ENCODE assay signal across 10 mouse cellular contexts in the genomic region with DNA sequence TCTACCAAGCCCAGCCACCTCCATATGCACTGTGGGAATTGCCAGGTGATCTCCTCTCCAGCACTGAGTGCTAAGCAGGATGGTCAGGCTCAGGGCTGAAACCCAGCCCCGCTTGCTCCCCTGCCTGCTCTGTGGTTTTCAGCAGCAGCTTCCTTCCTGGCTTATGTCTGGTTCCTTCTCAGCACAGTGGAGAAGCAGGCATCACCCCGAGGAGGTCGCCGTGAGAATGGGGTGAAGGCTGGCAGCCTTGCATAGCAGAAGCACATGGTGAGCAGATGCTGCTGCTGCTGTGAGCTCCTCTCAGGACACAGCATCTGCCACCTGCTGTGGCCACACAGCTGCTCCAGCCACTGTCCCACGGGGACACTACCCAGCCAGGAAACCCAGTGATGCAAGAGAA. TPM values are rescaled to one million over a fixed set of nuclear protein-coding genes. Genes with fewer than 3 reads are reported as not detected.
DNase-seq lines count a peak whose midpoint lies in the region; ATAC-seq lines count a peak whose summit lies in the region.
"Had no signal": no experiment of that assay in that cellular context is flagged by ENCODE, and none has a peak within 500 bp of the region (broad histone marks: within the 10 kb centered on the region; RNA-seq: fewer than 3 reads in every experiment).

No protein-coding gene starts in this region.

- no peaks in the 10 kb centered on the region for H3K36me3 ChIP-seq in heart, embryonic 15.5 days
- no peaks in the 10 kb centered on the region for H3K36me3 ChIP-seq in limb, embryonic 12.5 days

- H3K9me3 ChIP-seq in heart, embryonic 15.5 days (replicated peaks), result no peaks in the 10 kb centered on the region
- no peaks in the 10 kb centered on the region for H3K9me3 ChIP-seq in limb, embryonic 12.5 days

- H3K4me2 ChIP-seq in heart, embryonic 15.5 days, result no peak overlapping the region
- H3K4me2 ChIP-seq in limb, embryonic 12.5 days, result no peak overlapping the region

- ATAC-seq in heart, embryonic 15.5 days (replicated peaks; ENCODE audit: insufficient number of reproducible peaks, insufficient read depth, low FRiP score, low read depth), result no peak
- 0 out of 2 replicates have a peak, but pooled peaks have one; percentile 43 for ATAC-seq in limb, embryonic 12.5 days (ENCODE audit: insufficient number of reproducible peaks, insufficient read depth, low FRiP score, low TSS enrichment, low read depth)

- H3K4me1 ChIP-seq in heart, embryonic 15.5 days (replicated peaks), result peaks cover 46% of the 10 kb centered on the region
- H3K4me1 ChIP-seq in limb, embryonic 12.5 days (replicated peaks), result peaks cover 23% of the 10 kb centered on the region

- WGBS in heart, embryonic 15.5 days, result 33% methylated on average over 5 of the region's 5 CpGs
- WGBS in limb, embryonic 12.5 days, result 41% methylated on average over 5 of the region's 5 CpGs

- peak overlapping the region; percentile 43; the same call in 1 of the 2 replicates for H3K27ac ChIP-seq in heart, embryonic 15.5 days
- 0 out of 2 replicates have a peak overlapping the region, but pooled peaks have one; percentile 13 for H3K27ac ChIP-seq in limb, embryonic 12.5 days

- no peak overlapping the region for H3K9ac ChIP-seq in heart, embryonic 15.5 days
- no peak overlapping the region for H3K9ac ChIP-seq in limb, embryonic 12.5 days (replicated peaks)

- H3K4me3 ChIP-seq in heart, embryonic 15.5 days, result no peak overlapping the region
- H3K4me3 ChIP-seq in limb, embryonic 12.5 days (replicated peaks), result no peak overlapping the region

- DNase-seq in heart, postnatal 4 days, result no peak
- peak; percentile 32 for DNase-seq in thymus, postnatal 14 days
- no peak for DNase-seq in thymus, postnatal 0 days (ENCODE audit: low spot score)
- DNase-seq in cerebellum, postnatal 10 days, result no peak
- DNase-seq in urinary bladder, postnatal 10 days (ENCODE audit: low spot score), result no peak
- no peak for DNase-seq in embryo, embryonic 10.5 days (ENCODE audit: low spot score)
- DNase-seq: kidney, adult 8-10 months; lung, adult 18-20 months had no signal

- H3K27me3 ChIP-seq in heart, embryonic 15.5 days, result no peaks in the 10 kb centered on the region
- H3K27me3 ChIP-seq in limb, embryonic 12.5 days, result no peaks in the 10 kb centered on the region

RNA-seq across cellular contexts. Expression of a gene that starts 33.0 kb away (rescaled TPM):
- polyA plus RNA-seq in heart, embryonic 15.5 days (2015; fragmentation: Nextera tagmentation; extraction: Ambion mirVana), result 2.5 and 2.7 TPM in 2 replicates
- 10 to 100 TPM; 81.4 to 87.9 TPM for total RNA-seq in heart, postnatal 4 days (2021)
- 0.39 and 1.3 TPM in 2 replicates for polyA plus RNA-seq in thymus, postnatal 0 days (2015; fragmentation: Nextera tagmentation; extraction: Ambion mirVana)
- 0.40 and 0.59 TPM in 2 replicates for polyA plus RNA-seq in limb, embryonic 12.5 days (2016; fragmentation: Nextera tagmentation; extraction: Ambion mirVana)
